Mouse (Mus musculus) CH12.LX (cell line): ENCODE data around the gene Tcl1b4. TPM values are rescaled to one million over a fixed set of nuclear protein-coding genes. Genes with fewer than 3 reads are reported as not detected.

Source experiments
- polyA plus RNA-seq: library from polyadenylated mRNA; unstranded; fragments of >175 nt; gene quantifications from 2 replicates; pipeline ENCODE4 v1.2.1, GENCODE M21; 2012; ENCODE audit warnings: low read depth; ENCODE audit not compliant: insufficient read length
- total RNA-seq, 2 experiments: library from RNA; depleted of rRNA; stranded (reverse); fragments of 300-350 nt in 1 of 2; fragments of >200 nt in 1 of 2; gene quantifications; 2 replicates each; pipeline ENCODE4 v1.2.3; 2012 to 2014

Gene Tcl1b4
- total and polyA plus RNA-seq, 3 experiments = not detected

Other genes starting within 250 kb of the Tcl1b4 start
- gene Syne3, start 192.1 kb upstream of the Tcl1b4 start, total RNA-seq (2012; rRNA removed) = 16.6 and 18.7 TPM in 2 replicates
- gene Syne3, start 192.1 kb upstream of the Tcl1b4 start, total RNA-seq (2014; rRNA removed) = 5.3 and 5.5 TPM in 2 replicates
- gene Syne3, start 192.1 kb upstream of the Tcl1b4 start, polyA plus RNA-seq = 7.3 and 7.5 TPM in 2 replicates
- gene Glrx5, start 169.3 kb upstream of the Tcl1b4 start, total RNA-seq (2012; rRNA removed) = 38.5 and 51.6 TPM in 2 replicates
- 72.8 and 79.5 TPM in 2 replicates for gene Glrx5, start 169.3 kb upstream of the Tcl1b4 start, total RNA-seq (2014; rRNA removed)
- 112 and 123 TPM in 2 replicates for gene Glrx5, start 169.3 kb upstream of the Tcl1b4 start, polyA plus RNA-seq
- not detected in 2 replicates for gene Tcl1b2, start 55.9 kb upstream of the Tcl1b4 start, total RNA-seq (2012; rRNA removed)
- gene Tcl1b2, start 55.9 kb upstream of the Tcl1b4 start, total RNA-seq (2014; rRNA removed) = not detected in 2 replicates
- gene Tcl1b2, start 55.9 kb upstream of the Tcl1b4 start, polyA plus RNA-seq = not detected in 2 replicates
- gene Tcl1b1, start 42.3 kb upstream of the Tcl1b4 start, total RNA-seq (2012; rRNA removed) = not detected in 2 replicates
- gene Tcl1b1, start 42.3 kb upstream of the Tcl1b4 start, total RNA-seq (2014; rRNA removed) = not detected in 2 replicates
- gene Tcl1b1, start 42.3 kb upstream of the Tcl1b4 start, polyA plus RNA-seq = not detected in 2 replicates
- not detected in 2 replicates for gene Tcl1b5, start 25.6 kb upstream of the Tcl1b4 start, total RNA-seq (2012; rRNA removed)
- gene Tcl1b5, start 25.6 kb upstream of the Tcl1b4 start, total RNA-seq (2014; rRNA removed) = not detected in 2 replicates
- gene Tcl1b5, start 25.6 kb upstream of the Tcl1b4 start, polyA plus RNA-seq = not detected in 2 replicates
- not detected in 2 replicates for gene Tcl1b3, start 10.9 kb upstream of the Tcl1b4 start, total RNA-seq (2012; rRNA removed)
- not detected in 2 replicates for gene Tcl1b3, start 10.9 kb upstream of the Tcl1b4 start, total RNA-seq (2014; rRNA removed)
- gene Tcl1b3, start 10.9 kb upstream of the Tcl1b4 start, polyA plus RNA-seq = not detected in 2 replicates
- gene Tcl1, start 20.8 kb downstream of the Tcl1b4 start, total RNA-seq (2012; rRNA removed) = not detected in 2 replicates
- gene Tcl1, start 20.8 kb downstream of the Tcl1b4 start, total RNA-seq (2014; rRNA removed) = not detected in 2 replicates
- gene Tcl1, start 20.8 kb downstream of the Tcl1b4 start, polyA plus RNA-seq = not detected in 2 replicates
- not detected in 2 replicates for gene Tunar, start 131.9 kb downstream of the Tcl1b4 start, total RNA-seq (2012; rRNA removed)
- gene Tunar, start 131.9 kb downstream of the Tcl1b4 start, total RNA-seq (2014; rRNA removed) = not detected in 2 replicates
- gene Tunar, start 131.9 kb downstream of the Tcl1b4 start, polyA plus RNA-seq = not detected in 2 replicates